Mouse (Mus musculus): ENCODE measurements around the gene Trim14. TPM values are rescaled to one million over a fixed set of nuclear protein-coding genes. Genes with fewer than 3 reads are reported as not detected.
"Not testable (repeated sequence)": the region's sequence is repeated elsewhere in the genome, so short reads cannot be mapped to it uniquely, and the experiment has no call there.

Trim14 gene
- total and polyA plus RNA-seq, 3 experiments = 2.1 to 2.9 (median 2.5) TPM

- H3K4me1 ChIP-seq (ENCODE audit: control insufficient read depth, insufficient read depth, low read length) = no peaks in the 10 kb centered on the region
- H3K4me3 ChIP-seq = no peak overlapping the region
- intact Hi-C loops (cut with DNase I) = no loop called here
- no peak overlapping the region for H3K9ac ChIP-seq (ENCODE audit: low read depth, low read length)
- DNase-seq = no peak
- H3K79me2 ChIP-seq (replicated peaks; ENCODE audit: control insufficient read depth, insufficient read depth, low read length) = no peaks in the 10 kb centered on the region
- WGBS = 64% methylated on average over 1 of the region's 1 CpGs
- H3K36me3 ChIP-seq (ENCODE audit: control insufficient read depth, insufficient read depth, low read length) = no peaks in the 10 kb centered on the region
- TF ChIP-seq CTCF (IDR thresholded peaks at IDR 0.05) = no peak
- no peak for TF ChIP-seq POLR2A (IDR thresholded peaks at IDR 0.05; ENCODE audit: insufficient read depth, low read depth, low read length)
- no peak for TF ChIP-seq EP300 (IDR thresholded peaks at IDR 0.05; ENCODE audit: insufficient read depth, low read depth, low read length)
- H3K27ac ChIP-seq = no peak overlapping the region
- no peaks in the 10 kb centered on the region for H3K27me3 ChIP-seq (ENCODE audit: control insufficient read depth, insufficient read depth, low read length)
Observed at GRCm38 (mm10) chr4:46578228-46578627, 42.3 kb upstream of the Trim14 start.

GRCm38 (mm10) chr4:46575509-46576284 is 39.8 kb upstream of the Trim14 start:
- H3K36me3 ChIP-seq (ENCODE audit: control insufficient read depth, insufficient read depth, low read length); H3K27ac ChIP-seq; intact Hi-C loops (cut with DNase I); H3K4me1 ChIP-seq (ENCODE audit: control insufficient read depth, insufficient read depth, low read length); H3K79me2 ChIP-seq (replicated peaks; ENCODE audit: control insufficient read depth, insufficient read depth, low read length); DNase-seq; H3K4me3 ChIP-seq; H3K27me3 ChIP-seq (ENCODE audit: control insufficient read depth, insufficient read depth, low read length); H3K9ac ChIP-seq (ENCODE audit: low read depth, low read length): not testable (repeated sequence)
- WGBS = 81% methylated on average over 6 of the region's 10 CpGs

- no peaks in the 10 kb centered on the region for H3K4me1 ChIP-seq (ENCODE audit: control insufficient read depth, insufficient read depth, low read length)
- H3K27me3 ChIP-seq (ENCODE audit: control insufficient read depth, insufficient read depth, low read length) = no peaks in the 10 kb centered on the region
- no peak for TF ChIP-seq EP300 (IDR thresholded peaks at IDR 0.05; ENCODE audit: insufficient read depth, low read depth, low read length)
- TF ChIP-seq POLR2A (IDR thresholded peaks at IDR 0.05; ENCODE audit: insufficient read depth, low read depth, low read length) = no peak
- TF ChIP-seq CTCF (IDR thresholded peaks at IDR 0.05) = no peak
- H3K27ac ChIP-seq = no peak overlapping the region
- intact Hi-C loops (cut with DNase I) = loop anchor here (1.0 kb wide), 1 partner anchor 10 kb away; no protein-coding TSS in a partner anchor
- WGBS = 56% methylated on average over 10 of the region's 12 CpGs
- H3K4me3 ChIP-seq = no peak overlapping the region
- H3K79me2 ChIP-seq (replicated peaks; ENCODE audit: control insufficient read depth, insufficient read depth, low read length) = no peaks in the 10 kb centered on the region
- DNase-seq = no peak
- H3K36me3 ChIP-seq (ENCODE audit: control insufficient read depth, insufficient read depth, low read length) = no peaks in the 10 kb centered on the region
- H3K9ac ChIP-seq (ENCODE audit: low read depth, low read length) = no peak overlapping the region
Observed at GRCm38 (mm10) chr4:46574841-46575240, 38.9 kb upstream of the Trim14 start.

DNA sequence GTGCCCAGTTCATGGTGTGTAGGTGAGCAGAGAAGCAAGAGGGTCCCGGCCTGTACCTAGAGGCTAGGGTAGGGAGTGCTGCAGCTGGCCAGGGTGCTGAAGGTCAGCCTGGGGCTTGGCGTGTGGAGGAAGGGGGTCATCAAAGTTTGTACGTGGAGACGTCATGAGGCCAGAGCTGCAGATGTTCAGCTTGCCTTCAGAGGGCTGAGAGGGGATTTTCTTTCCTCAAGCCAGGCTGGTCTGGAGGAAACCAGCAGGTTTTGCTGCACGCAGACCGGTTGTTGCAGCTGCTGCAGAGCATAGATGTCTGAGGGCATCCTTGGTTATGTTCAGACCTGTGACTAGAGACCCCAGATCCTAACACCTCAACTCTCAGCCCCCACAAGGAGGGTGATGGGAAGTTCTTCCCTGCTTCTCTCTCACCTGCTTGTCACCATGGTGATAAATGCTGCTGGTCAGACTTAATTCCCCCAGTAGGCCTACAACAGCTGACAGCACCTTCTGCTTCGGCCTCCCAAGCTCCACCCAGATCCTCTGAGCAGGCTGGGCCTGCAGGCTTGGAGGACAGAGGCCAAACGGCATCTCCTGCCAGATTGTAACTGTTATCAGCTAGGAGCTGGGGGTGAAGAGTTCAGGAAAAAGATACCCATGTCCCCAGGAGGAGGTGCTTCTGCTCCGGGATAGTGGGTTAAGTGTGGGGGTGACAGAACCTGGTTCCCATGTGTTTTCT is 38.2 kb upstream of the Trim14 start:
- Histone ChIP-seq H3K9ac (ENCODE audit: low read depth, low read length) (no peak overlapping the region), H3K4me1 (ENCODE audit: control insufficient read depth, insufficient read depth, low read length) (no peaks in the 10 kb centered on the region), H3K79me2 (replicated peaks; ENCODE audit: control insufficient read depth, insufficient read depth, low read length) (no peaks in the 10 kb centered on the region), H3K27me3 (ENCODE audit: control insufficient read depth, insufficient read depth, low read length) (no peaks in the 10 kb centered on the region), H3K27ac (no peak overlapping the region), H3K36me3 (ENCODE audit: control insufficient read depth, insufficient read depth, low read length) (no peaks in the 10 kb centered on the region), H3K4me3 (no peak overlapping the region)
- DNase-seq = no peak
- TF ChIP-seq EP300 (IDR thresholded peaks at IDR 0.05; ENCODE audit: insufficient read depth, low read depth, low read length) = no peak
- WGBS = 46% methylated on average over 9 of the region's 9 CpGs
- intact Hi-C loops (cut with DNase I) = loop anchor here (1.0 kb wide), 1 partner anchor 11 kb away; no protein-coding TSS in a partner anchor

DNA sequence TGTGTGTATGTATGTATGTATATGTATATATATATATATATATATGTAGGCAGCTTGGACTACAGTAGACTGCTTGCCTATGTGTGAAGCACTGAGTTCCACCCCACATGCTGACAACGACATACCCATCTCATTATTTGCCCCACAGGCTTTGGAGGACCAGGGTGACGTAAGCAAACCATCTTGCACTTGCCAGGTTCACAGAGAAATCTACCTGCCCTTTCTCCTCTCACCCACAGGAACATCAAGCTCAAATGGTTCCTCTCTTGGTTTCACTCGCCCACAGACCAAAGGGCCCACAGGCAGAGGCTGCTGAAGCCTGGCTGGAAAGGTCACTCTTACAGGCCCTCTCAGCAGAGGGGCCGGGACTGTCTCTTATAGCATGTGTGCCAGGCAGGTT is 36.7 kb upstream of the Trim14 start:
- TF ChIP-seq POLR2A (IDR thresholded peaks at IDR 0.05; ENCODE audit: insufficient read depth, low read depth, low read length) (no peak), EP300 (IDR thresholded peaks at IDR 0.05; ENCODE audit: insufficient read depth, low read depth, low read length) (no peak), CTCF (IDR thresholded peaks at IDR 0.05) (no peak)

GRCm38 (mm10) chr4:46571744-46572143 is 35.8 kb upstream of the Trim14 start:
- Histone ChIP-seq H3K9ac (ENCODE audit: low read depth, low read length) (no peak overlapping the region), H3K27ac (no peak overlapping the region), H3K4me3 (no peak overlapping the region), H3K79me2 (replicated peaks; ENCODE audit: control insufficient read depth, insufficient read depth, low read length) (no peaks in the 10 kb centered on the region), H3K36me3 (ENCODE audit: control insufficient read depth, insufficient read depth, low read length) (no peaks in the 10 kb centered on the region), H3K27me3 (ENCODE audit: control insufficient read depth, insufficient read depth, low read length) (no peaks in the 10 kb centered on the region), H3K4me1 (ENCODE audit: control insufficient read depth, insufficient read depth, low read length) (no peaks in the 10 kb centered on the region)
- DNase-seq = no peak
- TF ChIP-seq CTCF (IDR thresholded peaks at IDR 0.05) (no peak), EP300 (IDR thresholded peaks at IDR 0.05; ENCODE audit: insufficient read depth, low read depth, low read length) (no peak), POLR2A (IDR thresholded peaks at IDR 0.05; ENCODE audit: insufficient read depth, low read depth, low read length) (no peak)
- intact Hi-C loops (cut with DNase I) = no loop called here
- 89% methylated on average over 9 of the region's 9 CpGs for WGBS

More for the DNA sequence above, 36.7 kb upstream of the Trim14 start:
- Histone ChIP-seq H3K27me3 (ENCODE audit: control insufficient read depth, insufficient read depth, low read length) (no peaks in the 10 kb centered on the region), H3K36me3 (ENCODE audit: control insufficient read depth, insufficient read depth, low read length) (no peaks in the 10 kb centered on the region), H3K4me1 (ENCODE audit: control insufficient read depth, insufficient read depth, low read length) (no peaks in the 10 kb centered on the region), H3K27ac (no peak overlapping the region), H3K9ac (ENCODE audit: low read depth, low read length) (no peak overlapping the region), H3K79me2 (replicated peaks; ENCODE audit: control insufficient read depth, insufficient read depth, low read length) (no peaks in the 10 kb centered on the region), H3K4me3 (no peak overlapping the region)
- DNase-seq = no peak
- 82% methylated on average over 4 of the region's 4 CpGs for WGBS
- intact Hi-C loops (cut with DNase I) = no loop called here

All from heart, adult 2 months (tissue).